Mouse (Mus musculus): ENCODE measurements at regions not wholly inside any gene's neighbourhood (a gene's known extent, or its start where the extent isn't known, plus 50 kb on each side); places are given as distances from the start of the nearest gene placed in this dataset.
"Not testable (repeated sequence)": the region's sequence is repeated elsewhere in the genome, so short reads cannot be mapped to it uniquely, and the experiment has no call there.

GRCm38 (mm10) chr7:64101679-64102078, 52.0 kb upstream of the Trpm1 start:
- 84% methylated on average over 1 of the region's 1 CpGs for WGBS
- no peak for DNase-seq (ENCODE audit: low read depth, low spot score)

GRCm38 (mm10) chr7:64099606-64100005, 54.0 kb upstream of the Trpm1 start:
- WGBS, result 86% methylated on average over 3 of the region's 3 CpGs
- no peak for DNase-seq (ENCODE audit: low read depth, low spot score)

- 59% methylated on average over 1 of the region's 1 CpGs for WGBS
- no peak for DNase-seq (ENCODE audit: low read depth, low spot score)
Observed at GRCm38 (mm10) chr7:64090067-64090466, 63.6 kb upstream of the Trpm1 start.

- no peak for DNase-seq (ENCODE audit: low read depth, low spot score)
- 84% methylated on average over 5 of the region's 5 CpGs for WGBS
Observed at GRCm38 (mm10) chr7:64089034-64089433, 64.6 kb upstream of the Trpm1 start.

GRCm38 (mm10) chr7:64083978-64084377, 69.7 kb upstream of the Trpm1 start:
- DNase-seq (ENCODE audit: low read depth, low spot score), result not testable (repeated sequence)
- WGBS, result 61% methylated on average over 1 of the region's 1 CpGs

- WGBS, result 70% methylated on average over 5 of the region's 5 CpGs
Observed at GRCm38 (mm10) chr7:64082651-64083050, 71.0 kb upstream of the Trpm1 start.

GRCm38 (mm10) chr7:64082201-64082600, 71.4 kb upstream of the Trpm1 start:
- 83% methylated on average over 3 of the region's 3 CpGs for WGBS

More at GRCm38 (mm10) chr7:64082651-64083050, 71.0 kb upstream of the Trpm1 start:
- no peak for DNase-seq (ENCODE audit: low read depth, low spot score)

GRCm38 (mm10) chr7:64081618-64082017, 72.0 kb upstream of the Trpm1 start:
- 65% methylated on average over 2 of the region's 2 CpGs for WGBS
- DNase-seq (ENCODE audit: low read depth, low spot score), result no peak

More at GRCm38 (mm10) chr7:64082201-64082600, 71.4 kb upstream of the Trpm1 start:
- DNase-seq (ENCODE audit: low read depth, low spot score), result no peak

- DNase-seq (ENCODE audit: low read depth, low spot score), result no peak
- WGBS, result 74% methylated on average over 2 of the region's 2 CpGs
Observed at GRCm38 (mm10) chr7:64081019-64081418, 72.6 kb upstream of the Trpm1 start.

GRCm38 (mm10) chr7:64079301-64079700, 74.3 kb upstream of the Trpm1 start:
- WGBS, result 88% methylated on average over 3 of the region's 3 CpGs
- DNase-seq (ENCODE audit: low read depth, low spot score), result no peak

- WGBS, result 69% methylated on average over 1 of the region's 1 CpGs
- no peak for DNase-seq (ENCODE audit: low read depth, low spot score)
Observed at GRCm38 (mm10) chr7:64078646-64079045, 75.0 kb upstream of the Trpm1 start.

GRCm38 (mm10) chr7:64077526-64077925, 76.1 kb upstream of the Trpm1 start:
- 58% methylated on average over 4 of the region's 4 CpGs for WGBS
- DNase-seq (ENCODE audit: low read depth, low spot score), result no peak

GRCm38 (mm10) chr7:64076764-64077360, 76.8 kb upstream of the Trpm1 start:
- no peak for DNase-seq (ENCODE audit: low read depth, low spot score)
- 83% methylated on average over 4 of the region's 4 CpGs for WGBS

GRCm38 (mm10) chr7:64075696-64076313, 77.8 kb upstream of the Trpm1 start:
- no peak for DNase-seq (ENCODE audit: low read depth, low spot score)
- 93% methylated on average over 1 of the region's 1 CpGs for WGBS

GRCm38 (mm10) chr7:64074661-64075234, 78.9 kb upstream of the Trpm1 start:
- no peak for DNase-seq (ENCODE audit: low read depth, low spot score)
- 90% methylated on average over 4 of the region's 4 CpGs for WGBS

- 90% methylated on average over 4 of the region's 4 CpGs for WGBS
- no peak for DNase-seq (ENCODE audit: low read depth, low spot score)
Observed at GRCm38 (mm10) chr7:64074186-64074585, 79.4 kb upstream of the Trpm1 start.

GRCm38 (mm10) chr7:64073781-64074180, 79.9 kb upstream of the Trpm1 start:
- 90% methylated on average over 3 of the region's 3 CpGs for whole genome bisulfite sequencing
- DNase-seq (ENCODE audit: low read depth, low spot score), result no peak

- DNase-seq (ENCODE audit: low read depth, low spot score), result no peak
- 87% methylated on average over 5 of the region's 5 CpGs for WGBS
Observed at GRCm38 (mm10) chr7:64070930-64071329, 82.7 kb upstream of the Trpm1 start.

- 82% methylated on average over 23 of the region's 23 CpGs for WGBS
- no peak for DNase-seq (ENCODE audit: low read depth, low spot score)
Observed at GRCm38 (mm10) chr7:64065529-64066247, 87.9 kb upstream of the Trpm1 start.

- WGBS, result 59% methylated on average over 7 of the region's 7 CpGs
- no peak for DNase-seq (ENCODE audit: low read depth, low spot score)
Observed at GRCm38 (mm10) chr7:64064460-64065241, 89.0 kb upstream of the Trpm1 start.
